Mouse (Mus musculus) megakaryocyte, embryonic 14.5 days (primary cell): ENCODE results near the gene Raver1. TPM values are rescaled to one million over a fixed set of nuclear protein-coding genes. Genes with fewer than 3 reads are reported as not detected.
"Not testable (repeated sequence)": the region's sequence is repeated elsewhere in the genome, so short reads cannot be mapped to it uniquely, and the experiment has no call there.

Experiments
- H3K27me3 ChIP-seq: replicated peaks from 2 replicates; pipeline ENCODE3; 2012; ENCODE audit warnings: inconsistent platforms
- H3K36me3 ChIP-seq: replicated peaks from 2 replicates; pipeline ENCODE3; 2012; ENCODE audit warnings: low read length, inconsistent platforms, mixed read lengths
- H3K4me1 ChIP-seq: 2 replicates; pipeline ENCODE4 v1.6.1; 2012; ENCODE audit warnings: inconsistent platforms
- H3K4me3 ChIP-seq: replicated peaks from 2 replicates; pipeline ENCODE3; 2012; ENCODE audit warnings: moderate library complexity, mild to moderate bottlenecking, inconsistent platforms
- H3K9me3 ChIP-seq: 2 replicates; pipeline ENCODE4 v1.6.1; 2012; ENCODE audit warnings: inconsistent platforms
- FLI1 ChIP-seq: IDR thresholded peaks from 2 replicates; pipeline ENCODE4 v1.6.1; 2012; ENCODE audit warnings: low read length, inconsistent platforms, mixed read lengths
- GATA1 ChIP-seq: IDR thresholded peaks from 3 replicates; pipeline ENCODE4 v1.6.1; 2012; ENCODE audit warnings: mixed read lengths, low read length, inconsistent platforms, borderline replicate concordance
- polyA plus RNA-seq: library from polyadenylated mRNA; stranded (reverse); fragments of >175 nt; gene quantifications from 2 replicates; pipeline ENCODE4 v1.2.3, GENCODE M21; 2012; ENCODE audit warnings: low replicate concordance; ENCODE audit not compliant: insufficient read depth

The Raver1 gene
- polyA plus RNA-seq, 1 experiment = 51.7 TPM

DNA sequence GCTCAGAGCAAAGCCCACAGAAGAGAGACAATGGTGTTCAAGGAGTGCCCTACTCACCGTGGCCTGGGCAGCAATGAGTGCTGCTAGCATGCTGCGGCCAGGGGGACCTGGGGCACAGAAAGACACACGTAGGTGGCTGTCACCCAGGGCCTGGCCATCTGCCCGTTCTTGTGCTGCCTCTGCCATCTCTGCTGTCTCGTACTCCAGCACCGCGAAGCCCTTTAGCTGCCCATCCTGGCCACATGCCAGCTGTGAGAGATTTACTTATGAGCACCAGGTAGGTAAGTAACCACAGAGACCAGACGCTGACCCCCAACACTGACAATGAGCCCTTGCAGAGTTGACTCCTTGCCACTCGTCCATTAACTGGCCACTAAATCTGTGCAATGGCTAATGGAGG, 10.7 kb downstream of the Raver1 start:
- no peaks in the 10 kb centered on the region for H3K9me3 ChIP-seq
- no peak for TF ChIP-seq FLI1
- no peak for TF ChIP-seq GATA1
- H3K36me3 ChIP-seq = peaks cover 98% of the 10 kb centered on the region
- no peaks in the 10 kb centered on the region for H3K27me3 ChIP-seq
- H3K4me1 ChIP-seq = peaks cover 20% of the 10 kb centered on the region
- peak overlapping the region; percentile 8 for H3K4me3 ChIP-seq

GRCm38 (mm10) chr9:21075625-21076024, 16.2 kb downstream of the Raver1 start:
- H3K9me3 ChIP-seq = no peaks in the 10 kb centered on the region
- H3K4me1 ChIP-seq = peaks cover 39% of the 10 kb centered on the region
- H3K27me3 ChIP-seq = no peaks in the 10 kb centered on the region
- H3K4me3 ChIP-seq = no peak overlapping the region
- H3K36me3 ChIP-seq = peaks cover 77% of the 10 kb centered on the region
- TF ChIP-seq GATA1 (no peak), FLI1 (no peak)

DNA sequence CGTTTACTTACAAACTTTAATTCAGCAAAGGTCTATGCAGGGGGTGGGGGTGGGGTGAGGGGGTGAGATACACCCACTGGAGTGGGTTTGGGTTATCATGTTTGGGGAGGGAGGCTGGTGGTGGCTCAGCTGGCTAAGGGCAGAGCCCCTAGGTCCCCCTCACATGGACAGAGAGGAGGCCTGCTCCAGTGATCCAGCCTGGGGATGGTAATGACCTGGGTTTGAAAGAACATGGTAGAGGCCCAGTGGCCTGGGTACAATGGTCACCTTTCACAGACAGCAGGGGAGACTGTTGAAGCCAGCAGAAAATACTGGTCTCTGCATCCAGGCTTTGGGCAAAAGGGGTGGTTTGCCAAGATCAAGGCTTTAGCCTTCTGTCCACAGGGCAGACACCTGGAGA, 17.6 kb downstream of the Raver1 start:
- H3K9me3 ChIP-seq = no peaks in the 10 kb centered on the region
- peak overlapping the region; percentile 16 for H3K4me3 ChIP-seq
- H3K4me1 ChIP-seq = peaks cover 42% of the 10 kb centered on the region
- no peaks in the 10 kb centered on the region for H3K27me3 ChIP-seq
- TF ChIP-seq GATA1 = no peak
- no peak for TF ChIP-seq FLI1
- peaks cover 72% of the 10 kb centered on the region for H3K36me3 ChIP-seq

DNA sequence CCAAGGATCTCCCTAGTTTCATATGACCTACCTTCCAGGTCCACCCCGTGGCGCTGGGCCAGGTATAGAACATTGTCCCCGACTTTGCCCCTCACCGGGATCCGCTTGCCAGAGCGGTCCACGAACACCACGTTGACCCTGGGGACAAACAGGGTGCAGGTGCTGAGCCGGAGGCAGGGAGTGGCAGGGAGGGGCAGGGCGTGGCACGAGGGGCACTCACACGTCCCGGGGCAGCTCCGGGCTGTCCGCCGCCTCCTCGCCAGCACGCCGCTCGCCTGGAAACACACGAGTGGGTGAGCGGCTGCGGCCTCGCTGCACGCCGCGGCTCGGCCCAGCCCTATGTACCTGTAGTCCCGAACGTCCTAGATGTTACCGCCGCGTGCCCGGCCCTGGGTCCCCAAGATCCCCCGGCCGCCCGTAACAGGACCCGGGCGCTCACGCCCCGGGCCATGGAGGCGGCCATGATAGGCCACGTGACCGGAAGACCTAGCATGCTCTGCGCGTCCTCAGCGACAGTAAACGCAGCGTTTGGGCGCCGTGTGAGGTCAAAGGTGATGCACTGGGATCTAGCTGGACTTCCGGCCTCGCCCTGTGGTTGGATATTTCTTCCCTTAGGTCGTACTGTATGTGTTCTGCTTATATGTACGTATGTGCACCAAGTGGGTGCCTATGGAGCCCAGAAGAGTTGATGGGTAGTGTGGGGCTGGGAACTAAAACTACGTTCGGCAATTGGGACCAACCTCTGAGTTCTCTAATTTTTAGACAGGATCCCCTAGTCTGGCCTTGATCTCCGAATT, 18.6 kb downstream of the Raver1 start, which contains the start of the genes Gm49373 and Fdx1l:
TSS of gene Gm49373 (minus strand) at position 53 of the 797 bp plus-strand sequence.
TSS of gene Fdx1l (minus strand) at position 571 of the 797 bp plus-strand sequence.
- Histone ChIP-seq H3K4me3 (peak within 1 kb of the TSS; percentile 100), H3K36me3 (peaks cover 69% of the 10 kb centered on the region), H3K27me3 (no peaks in the 10 kb centered on the region), H3K4me1 (peaks cover 42% of the 10 kb centered on the region), H3K9me3 (no peaks in the 10 kb centered on the region)
- TF ChIP-seq FLI1 = peak; percentile 32; the same call in 1 of the 2 replicates
- TF ChIP-seq GATA1 = no peak

DNA sequence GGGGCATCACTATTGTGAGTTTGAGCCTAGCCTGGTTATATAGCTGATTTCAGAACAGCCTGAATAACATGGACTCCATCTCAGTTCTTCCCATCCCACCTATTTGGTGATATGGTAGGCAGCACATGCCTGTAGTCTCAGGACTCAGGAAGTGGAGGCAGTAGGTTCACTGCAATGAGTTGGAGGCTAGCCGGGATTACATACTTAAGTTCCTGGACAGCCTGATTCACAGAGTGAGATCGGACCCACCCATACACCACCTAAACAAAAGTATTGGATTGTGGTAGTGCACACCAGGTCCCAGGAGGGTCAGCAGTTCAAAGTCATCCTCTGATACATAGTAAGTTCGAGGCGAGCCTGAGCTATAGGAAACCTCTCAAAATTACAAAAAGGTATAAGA, 19.2 kb downstream of the Raver1 start:
- Histone ChIP-seq H3K27me3 (no peaks in the 10 kb centered on the region), H3K36me3 (peaks cover 69% of the 10 kb centered on the region), H3K4me1 (peaks cover 42% of the 10 kb centered on the region), H3K4me3 (peak overlapping the region; percentile 100), H3K9me3 (no peaks in the 10 kb centered on the region)
- TF ChIP-seq GATA1 (no peak), FLI1 (no peak)

DNA sequence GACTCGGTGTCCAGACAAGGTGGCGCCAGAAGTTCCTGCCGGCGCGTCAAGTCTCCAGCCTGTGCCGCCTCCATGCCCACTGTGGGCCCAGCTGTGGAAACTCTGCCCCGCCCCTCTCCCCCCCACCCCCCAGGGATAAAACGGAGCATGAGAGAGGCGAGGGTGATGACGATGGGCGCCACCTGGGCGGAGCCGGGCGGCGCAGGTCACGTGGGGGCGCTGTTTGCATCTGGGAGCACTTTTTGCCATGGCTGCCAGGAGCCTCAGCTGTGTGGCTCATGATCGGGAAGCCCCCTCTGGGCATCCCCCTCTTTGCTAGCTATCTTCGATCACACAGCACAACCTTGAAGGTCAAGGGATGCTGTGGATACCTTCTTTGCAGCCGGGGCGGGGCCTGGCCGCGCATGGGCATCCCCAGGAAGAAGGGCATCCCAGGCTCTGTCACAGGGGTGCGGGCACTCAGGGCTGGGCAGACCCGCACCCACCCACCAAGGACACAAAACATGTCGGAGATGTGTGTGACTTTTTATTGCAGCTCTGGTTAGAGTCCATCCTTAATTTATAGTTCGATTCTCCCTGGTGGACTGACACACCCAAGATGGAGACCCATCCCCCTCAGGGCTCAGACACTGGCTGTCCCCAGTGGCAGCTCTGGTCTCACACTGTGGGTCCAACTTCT, 24.7 kb downstream of the Raver1 start, which contains the start of gene Zglp1:
TSS of gene Zglp1 (minus strand) at position 88 of the 679 bp plus-strand sequence.
- Histone ChIP-seq H3K9me3 (no peaks in the 10 kb centered on the region), H3K4me1 (peaks cover 19% of the 10 kb centered on the region), H3K4me3 (no peak within 1 kb of the TSS), H3K36me3 (peaks cover 70% of the 10 kb centered on the region), H3K27me3 (no peaks in the 10 kb centered on the region)
- TF ChIP-seq FLI1 (no peak), GATA1 (no peak)

GRCm38 (mm10) chr9:21062928-21063327, 28.9 kb downstream of the Raver1 start:
- peaks cover 2% of the 10 kb centered on the region for H3K27me3 ChIP-seq
- H3K36me3 ChIP-seq = peaks cover 45% of the 10 kb centered on the region
- no peaks in the 10 kb centered on the region for H3K9me3 ChIP-seq
- no peak for TF ChIP-seq GATA1
- TF ChIP-seq FLI1 = no peak
- 0 out of 2 replicates have a peak, but pooled peaks cover 3% of the 10 kb centered on the region for H3K4me1 ChIP-seq
- H3K4me3 ChIP-seq = no peak overlapping the region

GRCm38 (mm10) chr9:21051578-21051977, 40.2 kb downstream of the Raver1 start:
- TF ChIP-seq FLI1 = no peak
- no peak for TF ChIP-seq GATA1

DNA sequence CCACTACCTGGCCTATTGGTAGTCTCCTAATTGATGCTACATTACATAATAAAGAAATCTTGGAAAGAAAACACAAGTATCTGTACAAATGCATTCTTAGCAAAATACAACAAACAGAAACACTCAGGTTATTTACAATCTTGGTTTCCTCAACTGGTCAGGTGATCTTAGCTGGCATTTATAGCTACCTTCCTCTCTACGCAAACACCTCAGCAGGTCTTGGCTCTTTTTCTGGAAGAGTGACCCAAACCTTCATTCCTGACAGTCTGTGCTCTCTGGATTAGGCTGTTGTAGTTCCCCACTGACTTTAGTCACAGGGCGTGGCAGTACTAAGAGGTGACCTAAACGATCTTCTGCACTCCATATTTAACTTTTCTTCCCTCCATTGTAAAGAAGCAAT, 46.6 kb downstream of the Raver1 start:
- TF ChIP-seq FLI1 (no peak), GATA1 (no peak)
- peaks cover 22% of the 10 kb centered on the region for H3K4me1 ChIP-seq
- H3K9me3 ChIP-seq = peaks cover 8% of the 10 kb centered on the region; the same call in 1 of the 2 replicates
- no peak overlapping the region for H3K4me3 ChIP-seq
- H3K36me3 ChIP-seq = no peaks in the 10 kb centered on the region
- H3K27me3 ChIP-seq = peaks cover 30% of the 10 kb centered on the region

More at GRCm38 (mm10) chr9:21051578-21051977, 40.2 kb downstream of the Raver1 start:
- peaks cover 8% of the 10 kb centered on the region; the same call in 1 of the 2 replicates for H3K9me3 ChIP-seq
- no peaks in the 10 kb centered on the region for H3K36me3 ChIP-seq
- H3K4me3 ChIP-seq = no peak overlapping the region
- peaks cover 3% of the 10 kb centered on the region; the same call in 1 of the 2 replicates for H3K4me1 ChIP-seq
- peaks cover 44% of the 10 kb centered on the region for H3K27me3 ChIP-seq

DNA sequence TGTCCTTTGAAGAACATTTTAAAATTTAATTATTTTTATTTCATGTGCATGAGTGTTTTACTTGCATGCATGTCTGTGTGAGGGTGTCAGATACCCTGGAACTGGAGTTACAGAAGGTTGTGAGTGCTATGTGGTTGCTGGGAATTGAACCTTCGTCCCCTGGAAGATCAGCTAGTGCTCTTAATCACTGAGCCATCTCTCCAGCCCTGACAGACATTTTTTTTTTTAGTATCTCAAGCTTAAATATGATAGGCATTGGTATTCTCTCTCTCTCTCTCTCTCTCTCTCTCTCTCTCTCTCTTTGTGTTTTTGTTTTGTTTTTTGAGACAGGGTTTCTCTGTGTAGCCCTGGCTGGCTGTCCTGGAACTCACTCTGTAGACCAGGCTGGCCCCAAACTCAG, 47.0 kb downstream of the Raver1 start:
- not testable (repeated sequence) for H3K9me3 ChIP-seq, H3K36me3 ChIP-seq, H3K4me3 ChIP-seq
- H3K27me3 ChIP-seq = peaks cover 33% of the 10 kb centered on the region
- H3K4me1 ChIP-seq = peaks cover 24% of the 10 kb centered on the region
